Mouse (Mus musculus) olfactory bulb, adult 2 months (tissue): ENCODE results near the gene Ccdc6. TPM values are rescaled to one million over a fixed set of nuclear protein-coding genes. Genes with fewer than 3 reads are reported as not detected.

Experiments used
- H3K27ac ChIP-seq: fragments of 200-500 bp; 2 replicates; pipeline ENCODE4 v1.5.1; 2012; ENCODE audit warnings: low read depth, low read length; ENCODE audit not compliant: insufficient read depth
- H3K4me1 ChIP-seq: fragments of 200-500 bp; 2 replicates; pipeline ENCODE4 v1.6.1; 2012; ENCODE audit warnings: low read length; ENCODE audit not compliant: control insufficient read depth, insufficient read depth
- H3K4me3 ChIP-seq: fragments of 200-500 bp; 2 replicates; pipeline ENCODE4 v1.5.1; 2012; ENCODE audit warnings: mild to moderate bottlenecking, low read depth, low read length, moderate library complexity; ENCODE audit not compliant: insufficient read depth
- CTCF ChIP-seq: fragments of 200-500 bp; IDR thresholded peaks from 2 replicates; pipeline ENCODE4 v1.5.1; 2012; ENCODE audit warnings: low read depth, mild to moderate bottlenecking, low read length, moderate library complexity; ENCODE audit not compliant: insufficient read depth
- POLR2A ChIP-seq: fragments of 200-500 bp; IDR thresholded peaks from 2 replicates; pipeline ENCODE4 v1.6.1; 2012; ENCODE audit warnings: mild to moderate bottlenecking, low read depth, low read length, moderate library complexity; ENCODE audit not compliant: insufficient read depth
- WGBS: fragments of 180-500 bp; shearing (Covaris S2); methylation state at CpG from one replicate; pipeline ENCODE4 v1.1.7; 2018; 5-methylcytosine and 5-hydroxymethylcytosine counted together
- polyA plus RNA-seq: library from polyadenylated mRNA; stranded (reverse); fragments of >200 nt; gene quantifications from 2 replicates; pipeline ENCODE4 v1.2.4, GENCODE M21; 2012; ENCODE audit warnings: low replicate concordance; ENCODE audit not compliant: missing spikeins, insufficient read depth, insufficient read length

The Ccdc6 gene
- polyA plus RNA-seq, 1 experiment, result not detected

GRCm38 (mm10) chr10:70163681-70164080 is 66.8 kb downstream of the Ccdc6 start:
- Histone ChIP-seq H3K27ac (no peak overlapping the region), H3K4me1 (peaks cover 26% of the 10 kb centered on the region), H3K4me3 (no peak overlapping the region)
- no peak for TF ChIP-seq CTCF
- TF ChIP-seq POLR2A, result no peak
- 50% methylated on average over 5 of the region's 5 CpGs for WGBS

- Histone ChIP-seq H3K4me3 (no peak overlapping the region), H3K4me1 (peaks cover 23% of the 10 kb centered on the region), H3K27ac (no peak overlapping the region)
- 60% methylated on average over 6 of the region's 6 CpGs for WGBS
- TF ChIP-seq CTCF (no peak), POLR2A (no peak)
Observed at GRCm38 (mm10) chr10:70165877-70166276, 69.0 kb downstream of the Ccdc6 start.

GRCm38 (mm10) chr10:70166427-70166826 is 69.5 kb downstream of the Ccdc6 start:
- WGBS, result 97% methylated on average over 5 of the region's 5 CpGs
- H3K27ac ChIP-seq, result no peak overlapping the region
- H3K4me1 ChIP-seq, result peaks cover 23% of the 10 kb centered on the region
- TF ChIP-seq CTCF (no peak), POLR2A (no peak)
- H3K4me3 ChIP-seq, result no peak overlapping the region

GRCm38 (mm10) chr10:70167625-70168024 is 70.7 kb downstream of the Ccdc6 start:
- H3K4me1 ChIP-seq, result peaks cover 20% of the 10 kb centered on the region
- H3K27ac ChIP-seq, result no peak overlapping the region
- TF ChIP-seq POLR2A, result no peak
- no peak for TF ChIP-seq CTCF
- 65% methylated on average over 11 of the region's 11 CpGs for WGBS
- no peak overlapping the region for H3K4me3 ChIP-seq

GRCm38 (mm10) chr10:70168396-70168795 is 71.5 kb downstream of the Ccdc6 start:
- WGBS, result 87% methylated on average over 13 of the region's 13 CpGs
- Histone ChIP-seq H3K4me3 (no peak overlapping the region), H3K27ac (no peak overlapping the region), H3K4me1 (peaks cover 20% of the 10 kb centered on the region)
- no peak for TF ChIP-seq CTCF
- no peak for TF ChIP-seq POLR2A

- Histone ChIP-seq H3K27ac (no peak overlapping the region; the same call in 1 of the 2 replicates), H3K4me3 (no peak overlapping the region), H3K4me1 (peaks cover 16% of the 10 kb centered on the region)
- WGBS, result 50% methylated on average over 18 of the region's 18 CpGs
- TF ChIP-seq POLR2A (no peak), CTCF (no peak)
Observed at GRCm38 (mm10) chr10:70169044-70169443, 72.1 kb downstream of the Ccdc6 start.

GRCm38 (mm10) chr10:70173314-70173713 is 76.4 kb downstream of the Ccdc6 start:
- H3K27ac ChIP-seq, result no peak overlapping the region
- TF ChIP-seq POLR2A (no peak), CTCF (peak; percentile 58)
- WGBS, result 65% methylated on average over 3 of the region's 3 CpGs
- H3K4me3 ChIP-seq, result no peak overlapping the region
- H3K4me1 ChIP-seq, result peaks cover 18% of the 10 kb centered on the region

GRCm38 (mm10) chr10:70174494-70175190 is 77.7 kb downstream of the Ccdc6 start:
- Histone ChIP-seq H3K27ac (no peak overlapping the region), H3K4me3 (no peak overlapping the region), H3K4me1 (peaks cover 9% of the 10 kb centered on the region; the same call in 1 of the 2 replicates)
- WGBS, result 80% methylated on average over 16 of the region's 16 CpGs
- TF ChIP-seq CTCF, result no peak
- TF ChIP-seq POLR2A, result no peak

GRCm38 (mm10) chr10:70180727-70181126 is 83.8 kb downstream of the Ccdc6 start:
- Histone ChIP-seq H3K27ac (no peak overlapping the region), H3K4me3 (no peak overlapping the region), H3K4me1 (peaks cover 15% of the 10 kb centered on the region)
- TF ChIP-seq POLR2A, result no peak
- no peak for TF ChIP-seq CTCF
- 87% methylated on average over 9 of the region's 9 CpGs for WGBS
